Mouse (Mus musculus) G1E-ER4 (cell line): ENCODE data around the gene Echs1. TPM values are rescaled to one million over a fixed set of nuclear protein-coding genes. Genes with fewer than 3 reads are reported as not detected.

Experiments used
- GATA1 ChIP-seq: IDR thresholded peaks from one replicate; pipeline ENCODE4 v1.8.0; 2012; ENCODE audit warnings: low read length, inconsistent platforms
- polyA plus RNA-seq: library from polyadenylated mRNA; stranded (reverse); fragments of >175 nt; gene quantifications from 2 replicates; pipeline ENCODE4 v1.2.3, GENCODE M21; 2012

The Echs1 gene
- 3.0 and 10.6 TPM in 2 replicates for polyA plus RNA-seq

DNA sequence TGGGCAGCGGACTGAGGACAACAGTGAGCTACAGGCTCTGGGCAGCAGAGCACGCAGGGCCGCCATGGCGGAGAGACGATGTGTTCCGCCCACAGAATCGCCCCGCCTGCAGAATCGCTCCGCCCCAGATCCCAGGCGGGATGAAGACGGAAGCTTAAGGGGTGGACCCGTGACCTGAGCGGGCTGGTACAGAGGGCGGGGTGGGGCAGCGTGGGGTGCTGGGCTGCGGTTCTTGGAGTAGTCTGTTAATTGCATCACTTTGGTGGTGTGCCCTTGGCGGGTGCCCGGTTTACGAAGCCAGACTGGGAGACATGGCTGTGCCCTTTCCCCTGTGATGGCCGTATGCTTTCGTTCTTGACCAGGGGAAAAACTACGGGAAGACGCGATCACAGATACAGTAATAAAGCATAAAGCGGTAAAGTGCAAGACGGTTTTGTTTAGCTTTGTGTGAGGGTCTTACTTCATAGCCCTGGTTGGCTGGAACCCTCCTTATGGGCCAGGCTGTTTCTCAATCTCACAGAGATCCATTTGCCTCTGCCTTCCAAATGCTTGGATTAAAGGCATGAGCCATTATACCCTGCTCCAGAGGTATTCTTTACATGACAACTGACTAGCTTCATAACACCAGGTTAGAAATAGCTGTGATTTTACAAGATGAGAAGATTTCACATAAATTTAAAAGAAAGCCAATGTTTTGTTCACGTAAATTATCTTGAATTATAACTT lies at the start of gene Echs1:
Echs1 (minus strand) TSS at position 148 of the 726 bp plus-strand sequence.
- TF ChIP-seq GATA1: no peak

DNA sequence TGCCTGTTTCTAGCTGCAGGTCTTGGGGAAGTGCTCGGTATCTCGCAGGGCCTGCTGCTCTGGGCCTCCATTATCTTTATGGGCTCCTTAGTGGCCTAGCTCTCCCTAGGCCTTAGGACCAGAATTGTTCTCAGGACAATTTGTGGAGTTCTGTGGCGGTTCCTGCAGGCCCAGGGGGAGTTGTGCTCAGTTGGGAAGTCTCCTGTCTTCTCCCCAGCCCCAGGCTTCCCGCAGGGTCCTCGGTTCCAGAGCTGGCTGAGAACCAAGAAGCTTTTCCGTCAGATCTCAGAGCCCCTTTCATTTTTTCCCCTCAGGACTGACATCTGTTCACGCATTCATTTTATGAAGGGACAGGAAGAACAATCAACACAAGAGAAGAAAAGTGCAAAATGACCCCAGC lies 48.4 kb upstream of the Echs1 start, which contains the start of gene Olfr522:
Olfr522 (minus strand) TSS at position 101 of the 400 bp plus-strand sequence.
- TF ChIP-seq GATA1: no peak

DNA sequence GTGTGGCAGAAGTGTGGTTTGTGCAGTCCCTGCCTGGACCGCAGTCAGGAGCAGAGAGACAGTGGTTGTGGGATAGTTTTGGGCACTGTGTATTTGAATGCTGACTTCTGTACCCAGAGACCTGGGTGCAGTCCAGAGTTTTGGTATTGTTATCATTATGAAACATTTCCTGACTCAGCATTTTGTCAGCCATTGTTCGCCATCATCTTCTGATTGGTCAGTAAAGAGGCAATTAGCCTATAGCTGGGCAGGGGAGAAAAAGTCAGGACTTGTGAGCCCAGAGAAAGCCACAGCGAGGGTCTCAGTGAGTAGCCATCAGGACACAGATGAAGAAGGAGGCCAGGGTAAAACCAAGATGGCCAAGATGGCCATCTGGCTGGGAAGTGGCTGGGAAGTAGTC lies 44.1 kb upstream of the Echs1 start:
- TF ChIP-seq GATA1: no peak

DNA sequence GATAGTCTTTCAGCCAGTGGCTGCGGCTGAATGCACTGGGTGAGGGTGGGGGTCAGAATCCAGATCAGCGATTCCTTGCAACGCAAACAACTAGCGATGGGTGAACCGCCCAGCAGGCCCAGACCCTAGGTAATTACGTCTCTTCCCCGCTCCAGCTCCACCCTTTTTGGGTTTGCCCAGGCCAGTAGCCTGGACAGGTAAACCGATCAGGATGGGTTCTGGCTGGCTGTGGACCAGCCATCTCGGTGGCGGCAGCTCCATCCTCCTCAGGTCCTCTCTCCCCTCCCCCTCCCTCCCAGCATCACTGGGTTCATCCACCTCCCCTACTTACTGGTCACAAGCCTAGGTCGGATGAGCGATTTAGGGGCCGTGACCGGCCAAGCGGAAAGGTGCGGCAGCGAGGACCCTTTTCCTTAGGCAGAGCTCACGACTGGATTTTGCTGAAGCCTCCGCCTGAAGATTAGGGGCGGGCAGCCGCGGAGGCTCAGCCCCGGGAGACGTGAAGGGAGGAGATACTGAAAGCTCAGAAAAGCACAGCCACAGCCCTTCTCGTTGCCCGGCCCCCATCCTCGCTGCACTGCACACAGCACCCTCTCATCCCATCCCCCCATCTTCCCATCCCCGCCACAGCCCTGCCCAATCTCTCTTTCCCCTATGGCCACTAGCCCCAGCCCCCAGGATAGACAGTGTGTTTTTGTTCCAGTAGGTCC lies 38.1 kb upstream of the Echs1 start, which contains the start of gene Sprn:
Sprn (minus strand) TSS at position 660 of the 710 bp plus-strand sequence.
- no peak for TF ChIP-seq GATA1

DNA sequence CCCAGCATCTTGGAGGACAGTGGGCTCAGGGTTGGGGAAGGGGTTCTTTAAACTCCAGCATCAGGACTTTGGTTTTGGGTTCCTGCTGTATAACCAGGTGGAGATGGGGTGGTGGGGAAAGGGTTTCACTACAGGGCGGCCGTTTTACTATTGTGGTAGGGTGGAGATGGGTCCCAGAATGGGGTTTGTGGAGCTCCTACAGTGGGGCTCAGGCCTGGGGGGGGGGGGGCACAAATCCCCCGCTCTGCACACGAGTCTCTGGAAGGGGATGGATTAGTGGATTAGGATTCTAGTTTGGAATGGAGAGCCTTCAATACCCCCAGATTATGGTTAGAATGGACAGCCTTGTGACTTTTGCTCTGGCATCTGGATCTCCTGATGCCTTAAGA lies 37.5 kb upstream of the Echs1 start:
- TF ChIP-seq GATA1: no peak

DNA sequence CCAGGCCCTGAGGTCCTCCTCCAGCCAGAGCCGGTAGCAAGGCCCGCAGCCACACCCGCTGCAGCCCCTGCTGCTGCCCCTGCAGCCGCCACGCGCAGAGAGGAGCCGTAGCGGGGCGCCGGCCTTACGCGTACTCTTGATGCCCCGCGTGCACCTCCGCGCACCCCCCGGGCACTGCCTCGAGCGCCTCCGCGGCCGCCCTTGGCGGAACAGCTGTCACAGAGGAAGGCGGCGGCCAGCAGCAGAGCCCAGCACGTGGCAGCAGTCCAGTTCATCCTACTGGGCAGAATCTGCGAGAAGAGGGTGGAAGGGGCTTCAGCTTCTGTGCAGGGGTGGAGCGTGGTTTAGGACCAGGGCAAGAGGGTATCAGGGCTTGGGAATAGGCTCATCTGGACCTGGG lies 37.1 kb upstream of the Echs1 start:
- TF ChIP-seq GATA1: no peak

DNA sequence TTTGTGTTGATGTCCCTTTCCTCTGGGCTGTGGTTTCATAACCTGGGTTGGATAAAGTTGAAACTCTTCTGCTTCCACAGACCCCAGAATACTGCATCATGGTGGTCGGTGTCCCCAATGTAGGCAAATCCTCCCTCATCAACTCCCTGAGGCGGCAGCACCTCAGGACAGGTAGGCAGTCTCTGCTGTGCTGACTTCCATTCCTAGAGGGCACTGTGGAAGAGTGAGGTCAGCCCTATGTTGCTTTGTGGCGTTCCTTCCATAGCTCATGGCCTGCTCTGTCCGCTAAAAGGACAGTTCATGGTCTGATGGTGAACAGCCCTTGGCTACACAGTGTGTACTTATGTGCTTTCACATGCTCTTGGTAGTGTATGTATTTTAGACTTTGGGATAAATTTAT lies 28.3 kb upstream of the Echs1 start:
- no peak for TF ChIP-seq GATA1

DNA sequence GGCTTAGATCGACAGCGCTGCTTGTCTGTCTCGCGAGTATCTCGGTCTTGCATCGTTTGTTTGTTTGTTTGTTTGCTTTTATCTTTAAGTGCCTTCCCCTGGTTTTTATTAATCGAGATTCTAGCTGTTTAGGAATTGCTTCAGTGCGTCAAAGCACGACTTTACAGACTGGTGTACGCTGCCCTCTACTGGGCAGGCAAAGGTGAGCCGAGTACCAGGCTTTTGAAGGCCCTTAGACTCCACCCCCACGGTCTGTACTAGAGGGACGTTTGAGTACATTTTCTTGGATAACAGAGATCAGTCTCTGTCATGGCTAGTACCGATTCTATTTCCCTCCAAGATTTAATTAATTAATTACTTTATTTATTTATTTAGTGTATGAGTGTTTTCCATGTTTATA lies 25.1 kb upstream of the Echs1 start:
- TF ChIP-seq GATA1: no peak

DNA sequence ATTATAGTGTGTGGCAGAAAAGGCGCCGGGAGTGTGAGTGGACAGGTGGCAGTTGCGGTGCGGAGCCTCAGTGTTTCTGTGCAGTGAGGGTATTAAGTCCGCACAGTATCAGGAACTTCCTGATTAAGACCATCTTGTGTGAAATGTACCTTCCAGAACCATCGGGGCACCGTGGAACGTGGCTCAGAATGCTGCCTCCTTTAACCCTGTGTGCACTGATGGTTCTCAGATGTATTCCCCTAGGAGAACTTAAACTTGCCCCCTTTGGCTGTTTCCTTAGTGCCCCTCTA lies 21.7 kb upstream of the Echs1 start:
- TF ChIP-seq GATA1: no peak

DNA sequence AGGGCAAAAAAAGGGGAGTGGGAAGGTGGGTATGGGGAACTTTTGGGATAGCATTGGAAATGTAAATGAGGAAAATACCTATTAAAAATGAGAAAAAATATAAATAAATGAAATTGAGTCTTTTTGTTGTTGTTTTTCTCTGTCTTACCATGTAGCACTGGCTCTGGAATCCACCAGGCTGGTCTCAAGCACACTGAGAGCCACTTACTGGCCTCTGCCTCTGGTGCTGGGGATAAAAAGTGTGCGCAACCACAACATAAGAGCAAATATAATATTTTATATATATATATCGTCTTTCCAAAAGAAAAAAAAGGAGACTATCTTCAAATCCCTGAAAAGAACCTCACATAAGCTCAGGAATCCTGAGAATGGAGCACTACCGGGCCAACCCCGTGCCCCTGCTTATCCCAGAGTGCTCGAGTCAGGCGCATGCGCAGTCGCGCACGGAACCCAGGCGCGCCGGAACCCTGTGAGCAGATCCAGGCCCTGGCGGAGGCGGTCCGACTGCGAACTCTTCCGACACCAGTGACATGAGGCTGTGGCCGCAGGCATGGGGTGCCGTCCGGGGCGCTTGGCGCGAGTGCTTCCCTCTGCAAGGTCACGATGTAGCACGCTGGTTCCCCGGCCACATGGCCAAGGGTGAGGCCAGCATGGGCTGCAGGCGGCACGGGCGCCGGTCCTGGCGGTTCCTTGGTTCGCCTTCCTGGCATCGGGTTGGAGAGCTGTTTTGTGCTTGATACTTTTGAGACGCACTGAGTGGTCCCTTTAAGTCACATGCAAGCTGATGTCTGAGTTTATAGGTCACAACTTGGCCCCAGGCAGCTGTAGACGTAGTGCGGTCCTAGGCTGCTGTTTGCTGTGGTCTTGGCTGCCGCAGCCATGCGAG lies 21.1 kb upstream of the Echs1 start, which contains the start of gene Mtg1:
Mtg1 (plus strand) TSS at position 430 of the 886 bp plus-strand sequence.
- TF ChIP-seq GATA1: no peak

DNA sequence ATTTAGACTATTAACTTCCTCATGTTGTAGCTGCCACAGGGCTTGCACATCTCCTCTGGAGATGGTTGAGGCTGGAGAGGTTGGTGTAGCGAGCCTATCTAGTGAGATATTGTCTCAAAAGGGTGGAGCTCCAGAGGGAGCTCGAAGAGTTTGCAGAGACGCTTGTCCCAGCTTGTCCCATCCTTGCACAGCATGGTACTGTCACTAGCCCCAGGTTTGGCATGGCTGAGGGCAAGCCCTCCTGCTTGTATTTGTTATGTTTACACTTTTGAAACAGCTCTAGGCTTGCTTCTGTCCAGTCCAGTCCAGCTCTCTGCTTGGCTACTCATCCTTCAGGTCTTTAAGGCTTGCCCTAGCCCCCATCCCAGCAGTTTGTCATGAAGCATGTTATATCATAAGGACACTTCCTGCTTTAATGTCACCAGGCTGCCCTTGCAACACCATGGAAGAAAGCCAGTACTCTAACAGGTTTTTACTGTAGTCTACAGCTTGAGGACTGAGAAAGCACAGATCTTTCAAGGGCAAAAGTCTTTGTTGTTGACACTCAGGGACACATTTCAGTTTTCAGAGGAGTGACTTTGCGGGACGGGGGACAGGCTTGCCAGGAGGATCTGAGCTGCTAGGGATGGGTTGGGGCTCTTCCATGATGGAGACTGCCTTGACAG lies 19.0 kb upstream of the Echs1 start:
- TF ChIP-seq GATA1: no peak

DNA sequence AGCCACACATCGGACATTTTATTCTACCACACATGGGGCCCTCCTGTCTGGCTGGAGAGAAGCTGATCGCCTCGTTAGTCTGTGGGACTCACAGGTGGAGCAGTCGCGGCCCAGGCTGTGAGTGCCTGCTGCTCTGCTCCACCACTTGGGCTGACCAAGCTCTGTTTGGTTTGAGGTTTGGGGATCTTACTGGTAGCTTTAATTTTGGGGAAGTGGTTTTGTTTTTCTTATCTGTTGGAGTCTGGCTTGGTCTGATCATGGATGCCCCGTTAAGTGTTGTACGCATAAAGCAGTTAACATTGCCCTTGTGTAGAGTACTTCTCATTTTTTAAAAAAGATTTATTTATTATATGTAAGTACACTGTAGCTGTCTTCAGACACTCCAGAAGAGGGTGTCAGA lies 17.8 kb upstream of the Echs1 start:
- TF ChIP-seq GATA1: peak; percentile 33

DNA sequence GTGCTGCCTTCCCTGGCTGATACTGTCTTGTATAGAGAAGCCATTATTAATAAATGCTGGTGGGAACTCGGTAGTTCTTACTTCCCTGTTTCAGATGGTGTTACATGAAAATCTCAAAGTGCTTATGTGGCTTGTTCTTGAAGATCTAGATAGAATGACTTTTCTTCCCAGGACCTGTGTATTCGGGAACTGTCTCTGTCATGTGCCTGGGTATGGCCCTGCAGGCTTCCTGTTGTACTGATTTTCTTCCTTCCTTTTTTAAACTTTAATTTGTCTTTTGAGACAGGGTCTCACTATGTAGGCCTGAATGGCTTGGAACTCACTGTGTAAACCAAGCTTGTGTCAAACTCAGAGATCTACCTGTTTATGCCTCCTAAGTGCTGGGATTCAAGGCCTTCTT lies 11.6 kb upstream of the Echs1 start:
- TF ChIP-seq GATA1: no peak

DNA sequence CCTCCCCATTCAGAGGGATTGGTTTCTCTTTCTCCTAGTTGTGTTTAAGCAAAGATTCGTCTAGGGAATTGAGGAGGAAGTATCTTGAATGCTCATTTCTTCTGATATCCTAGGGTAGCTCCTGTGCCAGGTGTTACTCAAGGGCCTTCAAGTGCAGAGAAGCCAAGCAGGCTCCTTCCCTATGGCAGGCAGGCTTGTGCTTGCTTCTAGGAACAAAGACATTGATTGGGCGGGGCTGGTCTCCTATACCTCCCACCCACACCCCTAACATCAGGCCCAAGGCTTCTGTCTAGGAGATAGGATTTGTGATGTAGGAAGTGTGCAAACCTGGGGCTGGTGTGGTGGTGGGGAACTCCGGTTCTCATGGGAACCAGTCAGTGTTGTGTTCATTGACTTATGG lies 10.7 kb upstream of the Echs1 start:
- TF ChIP-seq GATA1: no peak

DNA sequence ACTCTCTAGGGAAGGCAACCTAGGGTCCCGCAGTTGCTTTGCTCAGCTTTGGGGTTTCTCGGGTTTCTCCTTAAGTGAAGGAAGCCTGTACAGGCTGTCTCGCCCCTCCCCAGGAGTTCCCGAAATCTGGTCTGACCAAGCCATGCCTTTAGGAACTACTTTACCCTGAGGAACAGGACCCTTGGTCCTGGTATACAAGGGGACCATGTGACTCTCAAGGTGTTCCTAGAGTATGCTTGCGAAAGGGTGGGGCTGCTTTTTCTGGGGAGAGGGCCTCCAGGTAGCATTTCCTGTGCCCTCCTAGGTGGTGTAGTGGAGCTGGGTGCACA lies 9.7 kb upstream of the Echs1 start:
- TF ChIP-seq GATA1: no peak
